ENCODE assay signal across 8 mouse cellular contexts in genomic region chr15:99222794-99223584, GRCm38 (mm10). TPM values are rescaled to one million over a fixed set of nuclear protein-coding genes. Genes with fewer than 3 reads are reported as not detected.
DNase-seq lines count a peak whose midpoint lies in the region; ATAC-seq and TF ChIP-seq lines count a peak whose summit lies in the region.

No protein-coding gene starts in this region.

- WGBS in heart, postnatal 0 days: 7% methylated on average over 18 of the region's 18 CpGs
- 4% methylated on average over 18 of the region's 18 CpGs for WGBS in hindbrain, embryonic 15.5 days
- 3% methylated on average over 18 of the region's 18 CpGs for WGBS in midbrain, embryonic 16.5 days

- H3K4me3 ChIP-seq in heart, postnatal 0 days (ENCODE audit: low read depth, low read length): peak overlapping the region; percentile 55
- peak overlapping the region; percentile 85; the same call in 1 of the 2 replicates for H3K4me3 ChIP-seq in cortical plate, adult 2 months (ENCODE audit: insufficient read depth, low read length)
- peak overlapping the region; percentile 38 for H3K4me3 ChIP-seq in hindbrain, embryonic 15.5 days
- H3K4me3 ChIP-seq in midbrain, embryonic 16.5 days (ENCODE audit: low read depth, low read length): peak overlapping the region; percentile 31

- ATAC-seq in heart, postnatal 0 days (ENCODE audit: insufficient read depth, low read depth): no peak
- no peak for ATAC-seq in hindbrain, embryonic 15.5 days (ENCODE audit: low FRiP score, low read depth)
- ATAC-seq in midbrain, embryonic 16.5 days: no peak
- ATAC-seq in erythroid progenitor cell, adult 5-6 weeks (replicated peaks; ENCODE audit: low FRiP score, poor library complexity, severe bottlenecking): no peak

- H3K36me3 ChIP-seq in heart, postnatal 0 days (replicated peaks; ENCODE audit: control insufficient read depth, insufficient read depth, low read length): no peaks in the 10 kb centered on the region
- no peaks in the 10 kb centered on the region for H3K36me3 ChIP-seq in hindbrain, embryonic 15.5 days
- no peaks in the 10 kb centered on the region for H3K36me3 ChIP-seq in midbrain, embryonic 16.5 days (ENCODE audit: control insufficient read depth, insufficient read depth, low read length)

- no peak for TF ChIP-seq POLR2A in cortical plate, adult 2 months (IDR thresholded peaks at IDR 0.05; ENCODE audit: extremely low read depth, insufficient read depth, low read length)

- intact Hi-C loops in heart, postnatal 25 days (cut with DNase I): no loop called here

- H3K4me1 ChIP-seq in heart, postnatal 0 days (ENCODE audit: control insufficient read depth, insufficient read depth): peaks cover 4% of the 10 kb centered on the region; the same call in 1 of the 2 replicates
- peaks cover 2% of the 10 kb centered on the region for H3K4me1 ChIP-seq in cortical plate, adult 2 months (ENCODE audit: control insufficient read depth, insufficient read depth, low read length)
- peaks cover 31% of the 10 kb centered on the region for H3K4me1 ChIP-seq in hindbrain, embryonic 15.5 days (replicated peaks)
- peaks cover 17% of the 10 kb centered on the region for H3K4me1 ChIP-seq in midbrain, embryonic 16.5 days (ENCODE audit: control insufficient read depth, insufficient read depth, low read length)

- peak overlapping the region; percentile 79 for H3K4me2 ChIP-seq in heart, postnatal 0 days (ENCODE audit: low read depth, low read length)
- H3K4me2 ChIP-seq in hindbrain, embryonic 15.5 days: peak overlapping the region; percentile 57
- H3K4me2 ChIP-seq in midbrain, embryonic 16.5 days (ENCODE audit: low read length): peak overlapping the region; percentile 61

- peaks cover 86% of the 10 kb centered on the region for H3K27me3 ChIP-seq in heart, postnatal 0 days (ENCODE audit: control insufficient read depth, insufficient read depth, low read length)
- H3K27me3 ChIP-seq in hindbrain, embryonic 15.5 days: peaks cover 67% of the 10 kb centered on the region
- peaks cover 60% of the 10 kb centered on the region for H3K27me3 ChIP-seq in midbrain, embryonic 16.5 days (ENCODE audit: control insufficient read depth, insufficient read depth, low read depth, low read length)

- TF ChIP-seq CTCF in heart, postnatal 0 days (IDR thresholded peaks at IDR 0.05; ENCODE audit: low read depth): no peak
- no peak for TF ChIP-seq CTCF in cortical plate, adult 2 months (IDR thresholded peaks at IDR 0.05; ENCODE audit: extremely low read depth, insufficient read depth, low read length)

- no peak overlapping the region for H3K27ac ChIP-seq in heart, postnatal 0 days (ENCODE audit: low read depth)
- 0 out of 2 replicates have a peak overlapping the region, but pooled peaks have one; percentile 38 for H3K27ac ChIP-seq in cortical plate, adult 2 months (ENCODE audit: insufficient read depth, low read length)
- H3K27ac ChIP-seq in hindbrain, embryonic 15.5 days (replicated peaks): no peak overlapping the region
- H3K27ac ChIP-seq in midbrain, embryonic 16.5 days (ENCODE audit: low read length): no peak overlapping the region

- no peak overlapping the region for H3K9ac ChIP-seq in heart, postnatal 0 days (replicated peaks; ENCODE audit: low read depth, low read length)
- H3K9ac ChIP-seq in hindbrain, embryonic 15.5 days: no peak overlapping the region
- H3K9ac ChIP-seq in midbrain, embryonic 16.5 days (ENCODE audit: low read depth, low read length): peak overlapping the region; percentile 39

- DNase-seq in heart, postnatal 0 days (ENCODE audit: low spot score): no peak
- DNase-seq in heart, postnatal 25 days (ENCODE audit: low spot score): no peak
- DNase-seq in urinary bladder, postnatal 10 days (ENCODE audit: low spot score): no peak
- DNase-seq in layer of hippocampus, adult 18-20 months (ENCODE audit: low spot score in 2 of 2): no peak

- H3K9me3 ChIP-seq in heart, postnatal 0 days (replicated peaks; ENCODE audit: control insufficient read depth, low read length): no peaks in the 10 kb centered on the region
- H3K9me3 ChIP-seq in hindbrain, embryonic 15.5 days: no peaks in the 10 kb centered on the region
- H3K9me3 ChIP-seq in midbrain, embryonic 16.5 days (replicated peaks; ENCODE audit: control insufficient read depth, low read length, poor library complexity, severe bottlenecking): no peaks in the 10 kb centered on the region

- TF ChIP-seq EP300 in heart, postnatal 0 days (IDR thresholded peaks at IDR 0.05; ENCODE audit: low read depth): no peak

RNA-seq across cellular contexts. Expression of gene Kcnh3, which starts 1.7 kb away (rescaled TPM):
- 0.19 and 2.0 TPM in 2 replicates for total RNA-seq in heart, postnatal 0 days (2014; rRNA removed; ENCODE audit: low replicate concordance)
- polyA plus RNA-seq in heart, postnatal 0 days (2015; fragmentation: Nextera tagmentation; extraction: Ambion mirVana): 0.07 and 0.08 TPM in 2 replicates
- total RNA-seq in heart, postnatal 25 days (2021): under 1 TPM; 0.06 to 0.18 TPM
- polyA plus RNA-seq in cortical plate, adult 2 months (2012; rRNA removed): 180 and 182 TPM in 2 replicates
- 0.81 and 1.5 TPM in 2 replicates for polyA plus RNA-seq in hindbrain, embryonic 15.5 days (2015; fragmentation: Nextera tagmentation; extraction: Ambion mirVana)
- polyA plus RNA-seq in midbrain, embryonic 16.5 days (2015; fragmentation: Nextera tagmentation; extraction: Ambion mirVana): 0.25 and 0.50 TPM in 2 replicates
- total RNA-seq in erythroid progenitor cell, adult 5-6 weeks (2015; ENCODE audit: low replicate concordance): not detected in 2 replicates
- total RNA-seq in erythroid progenitor cell, adult 5-6 weeks (2017; ENCODE audit: low replicate concordance): not detected in 2 replicates
- total RNA-seq in layer of hippocampus, adult 18-20 months (2021): 10 to 100 TPM; 91.0 to 91.6 TPM

RNA-seq across cellular contexts. Expression of gene Mcrs1, which starts 28.8 kb away (rescaled TPM):
- 211 and 235 TPM in 2 replicates for total RNA-seq in heart, postnatal 0 days (2014; rRNA removed; ENCODE audit: low replicate concordance)
- 128 and 141 TPM in 2 replicates for polyA plus RNA-seq in heart, postnatal 0 days (2015; fragmentation: Nextera tagmentation; extraction: Ambion mirVana)
- 10 to 100 TPM; 47.4 to 50.9 TPM for total RNA-seq in heart, postnatal 25 days (2021)
- polyA plus RNA-seq in cortical plate, adult 2 months (2012; rRNA removed): 109 and 112 TPM in 2 replicates
- polyA plus RNA-seq in hindbrain, embryonic 15.5 days (2015; fragmentation: Nextera tagmentation; extraction: Ambion mirVana): 203 and 209 TPM in 2 replicates
- polyA plus RNA-seq in midbrain, embryonic 16.5 days (2015; fragmentation: Nextera tagmentation; extraction: Ambion mirVana): 209 and 211 TPM in 2 replicates
- 18.4 and 26.4 TPM in 2 replicates for total RNA-seq in erythroid progenitor cell, adult 5-6 weeks (2015; ENCODE audit: low replicate concordance)
- total RNA-seq in erythroid progenitor cell, adult 5-6 weeks (2017; ENCODE audit: low replicate concordance): 13.4 and 15.5 TPM in 2 replicates
- total RNA-seq in layer of hippocampus, adult 18-20 months (2021): 10 to 100 TPM; 77.2 to 78.3 TPM

Comparison
In these comparisons a context has a peak if more than half of its experiments do, and no peak if none do; other contexts are left out.
1. H3K4me3 ChIP-seq: peak in every context shown above with its lines; median percentile 85 in cortical plate, adult 2 months; 55 in heart, postnatal 0 days; 38 in hindbrain, embryonic 15.5 days; 31 in midbrain, embryonic 16.5 days.
2. RNA of gene Kcnh3, which starts 1.7 kb away (total RNA-seq): 91.0 to 91.6 TPM in layer of hippocampus, adult 18-20 months; 0.19 to 2.0 TPM in heart, postnatal 0 days, 0.06 to 0.18 TPM in heart, postnatal 25 days and not detected in erythroid progenitor cell, adult 5-6 weeks; every median in the first group is over 10 times any median in the second.
3. Peak in every context shown above with its lines, with median percentiles within 50 percentile points of each other: H3K4me2 ChIP-seq.